ENCODE assay signal across 9 mouse cellular contexts in the genomic region with DNA sequence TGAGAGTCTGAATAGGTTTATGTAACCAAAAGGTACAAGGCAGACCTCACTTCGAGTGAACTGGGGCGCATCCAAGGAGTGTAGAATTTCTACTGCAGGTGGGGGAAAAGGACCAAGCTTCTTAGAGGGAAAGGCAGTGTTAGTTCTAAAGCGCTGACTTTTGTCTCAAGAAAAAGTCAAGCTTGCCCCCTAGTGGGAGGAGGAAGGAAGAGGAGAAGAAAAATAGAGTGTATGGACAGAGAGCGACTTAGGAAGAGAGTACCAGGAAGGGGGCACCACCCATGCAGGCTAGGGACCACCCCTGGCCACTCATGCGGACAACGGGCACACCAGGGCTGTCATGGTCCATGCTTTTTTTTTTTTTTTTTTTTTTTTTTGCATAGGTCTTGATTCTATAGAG. TPM values are rescaled to one million over a fixed set of nuclear protein-coding genes. Genes with fewer than 3 reads are reported as not detected.
DNase-seq lines count a peak whose midpoint lies in the region; ATAC-seq and TF ChIP-seq lines count a peak whose summit lies in the region.
"Had no signal": no experiment of that assay in that cellular context is flagged by ENCODE, and none has a peak within 500 bp of the region (broad histone marks: within the 10 kb centered on the region; RNA-seq: fewer than 3 reads in every experiment).

No protein-coding gene starts in this region.

- TF ChIP-seq CTCF in kidney, adult 2 months (conservative IDR thresholded peaks at IDR 0.05; ENCODE audit: insufficient read depth, insufficient read length, low read depth, low read length): peak; percentile 42
- TF ChIP-seq CTCF in ES-Bruce4 (IDR thresholded peaks at IDR 0.05; ENCODE audit: low read depth, low read length): peak; percentile 18
- peak; percentile 21; the same call in 1 of the 2 replicates for TF ChIP-seq CTCF in lung, adult 2 months (IDR thresholded peaks at IDR 0.05; ENCODE audit: insufficient read depth, low read length)

- no peak overlapping the region for H3K27ac ChIP-seq in kidney, adult 2 months (ENCODE audit: insufficient read depth, low read depth, low read length)
- H3K27ac ChIP-seq in kidney, embryonic 15.5 days: no peak overlapping the region
- H3K27ac ChIP-seq in ES-Bruce4 (ENCODE audit: insufficient read depth, low read length): no peak overlapping the region
- H3K27ac ChIP-seq in intestine, embryonic 15.5 days: no peak overlapping the region
- H3K27ac ChIP-seq: lung, embryonic 15.5 days had no signal

- no peak for TF ChIP-seq EP300 in ES-Bruce4 (IDR thresholded peaks at IDR 0.05; ENCODE audit: insufficient read depth, low read depth, low read length)

- no peaks in the 10 kb centered on the region for H3K9me3 ChIP-seq in kidney, embryonic 15.5 days (replicated peaks)
- H3K9me3 ChIP-seq in ES-Bruce4 (replicated peaks; ENCODE audit: control insufficient read depth, insufficient read depth, low read length, poor library complexity, severe bottlenecking): no peaks in the 10 kb centered on the region
- H3K9me3 ChIP-seq in intestine, embryonic 15.5 days: no peaks in the 10 kb centered on the region
- H3K9me3 ChIP-seq: lung, embryonic 15.5 days had no signal

- H3K4me2 ChIP-seq in kidney, embryonic 15.5 days: no peak overlapping the region
- H3K4me2 ChIP-seq in intestine, embryonic 15.5 days (replicated peaks): no peak overlapping the region
- H3K4me2 ChIP-seq: lung, embryonic 15.5 days had no signal

- no peak overlapping the region for H3K4me3 ChIP-seq in kidney, adult 2 months (ENCODE audit: insufficient read depth, low read depth, low read length)
- H3K4me3 ChIP-seq in kidney, embryonic 15.5 days (replicated peaks): no peak overlapping the region
- no peak overlapping the region for H3K4me3 ChIP-seq in ES-Bruce4 (ENCODE audit: low read depth, low read length)
- no peak overlapping the region for H3K4me3 ChIP-seq in lung, adult 2 months (replicated peaks; ENCODE audit: extremely low read depth, low read depth, low read length)
- H3K4me3 ChIP-seq in intestine, embryonic 15.5 days (replicated peaks): no peak overlapping the region
- H3K4me3 ChIP-seq: lung, embryonic 15.5 days had no signal

- peaks cover 5% of the 10 kb centered on the region; the same call in 1 of the 2 replicates for H3K4me1 ChIP-seq in kidney, adult 2 months (ENCODE audit: control insufficient read depth, insufficient read depth, low read length)
- H3K4me1 ChIP-seq in kidney, embryonic 15.5 days: peaks cover 28% of the 10 kb centered on the region
- no peaks in the 10 kb centered on the region for H3K4me1 ChIP-seq in ES-Bruce4 (ENCODE audit: control insufficient read depth, insufficient read depth, low read length)
- H3K4me1 ChIP-seq in lung, adult 2 months (ENCODE audit: control insufficient read depth, insufficient read depth, low read length): no peaks in the 10 kb centered on the region
- peaks cover 19% of the 10 kb centered on the region for H3K4me1 ChIP-seq in intestine, embryonic 15.5 days (replicated peaks)
- H3K4me1 ChIP-seq: lung, embryonic 15.5 days had no signal

- no peaks in the 10 kb centered on the region for H3K27me3 ChIP-seq in kidney, adult 2 months (replicated peaks; ENCODE audit: control insufficient read depth, insufficient read depth, low read length)
- H3K27me3 ChIP-seq in kidney, embryonic 15.5 days: no peaks in the 10 kb centered on the region
- 0 out of 2 replicates have a peak, but pooled peaks cover 2% of the 10 kb centered on the region for H3K27me3 ChIP-seq in ES-Bruce4 (ENCODE audit: control insufficient read depth, insufficient read depth, low read length, poor library complexity, severe bottlenecking)
- H3K27me3 ChIP-seq in intestine, embryonic 15.5 days (replicated peaks): no peaks in the 10 kb centered on the region

- peak; percentile 82 for DNase-seq in kidney, adult 2 months
- peak; percentile 36 for DNase-seq in T-cell, adult 2 months (ENCODE audit: low spot score)
- peak; percentile 46 for DNase-seq in embryo, embryonic 9.5 days (ENCODE audit: extremely low spot score)
- DNase-seq in lung, adult 2 months: peak; percentile 20
- no peak for DNase-seq in gastrocnemius, postnatal 4 days (ENCODE audit: low spot score in 2 of 2)

- no peak for TF ChIP-seq POLR2A in kidney, adult 2 months (IDR thresholded peaks at IDR 0.05; ENCODE audit: low read depth, low read length)
- no peak for TF ChIP-seq POLR2A in ES-Bruce4 (IDR thresholded peaks at IDR 0.05; ENCODE audit: insufficient read depth, low read length)
- TF ChIP-seq POLR2A in lung, adult 2 months (IDR thresholded peaks at IDR 0.05; ENCODE audit: borderline replicate concordance, extremely low read depth, low read depth, low read length): no peak

- ATAC-seq in kidney, embryonic 15.5 days (replicated peaks; ENCODE audit: low FRiP score): no peak
- ATAC-seq in intestine, embryonic 15.5 days: no peak

- H3K9ac ChIP-seq in kidney, embryonic 15.5 days: no peak overlapping the region
- no peak overlapping the region for H3K9ac ChIP-seq in ES-Bruce4 (ENCODE audit: low read depth, poor library complexity, severe bottlenecking)
- H3K9ac ChIP-seq in intestine, embryonic 15.5 days: no peak overlapping the region
- H3K9ac ChIP-seq: lung, embryonic 15.5 days had no signal

- H3K36me3 ChIP-seq in kidney, adult 2 months (ENCODE audit: control insufficient read depth, insufficient read depth, low read length): no peaks in the 10 kb centered on the region
- H3K36me3 ChIP-seq in kidney, embryonic 15.5 days: peaks cover 21% of the 10 kb centered on the region; the same call in 1 of the 2 replicates
- H3K36me3 ChIP-seq in ES-Bruce4 (ENCODE audit: control insufficient read depth, insufficient read depth, low read length, poor library complexity, severe bottlenecking): no peaks in the 10 kb centered on the region
- 0 out of 2 replicates have a peak, but pooled peaks cover 3% of the 10 kb centered on the region for H3K36me3 ChIP-seq in intestine, embryonic 15.5 days
- H3K36me3 ChIP-seq: lung, embryonic 15.5 days had no signal

- 11% methylated on average over 6 of the region's 6 CpGs for WGBS in kidney, adult 2 months
- 17% methylated on average over 6 of the region's 6 CpGs for WGBS in kidney, embryonic 15.5 days
- WGBS in lung, adult 2 months: 27% methylated on average over 6 of the region's 6 CpGs
- WGBS in intestine, embryonic 15.5 days: 23% methylated on average over 6 of the region's 6 CpGs

RNA-seq across cellular contexts. Expression of a gene that starts 14.6 kb away (rescaled TPM):
- polyA plus RNA-seq in kidney, adult 2 months (2012; rRNA removed): 13.0 and 15.2 TPM in 2 replicates
- 47.1 and 53.2 TPM in 2 replicates for polyA plus RNA-seq in kidney, embryonic 15.5 days (2015; fragmentation: Nextera tagmentation; extraction: Ambion mirVana)
- polyA plus RNA-seq in ES-Bruce4 (2011; ENCODE audit: insufficient read depth, insufficient read length, low read depth, missing spikeins): 8.7 and 13.0 TPM in 2 replicates
- 22.9 and 25.6 TPM in 2 replicates for polyA plus RNA-seq in lung, adult 2 months (2012; rRNA removed)
- 35.9 and 42.1 TPM in 2 replicates for polyA plus RNA-seq in intestine, embryonic 15.5 days (2015; fragmentation: Nextera tagmentation; extraction: Ambion mirVana)
- total RNA-seq in gastrocnemius, postnatal 4 days (2021): 10 to 100 TPM; 65.2 to 67.1 TPM

RNA-seq across cellular contexts. Expression of a gene that starts 26.4 kb away (rescaled TPM):
- polyA plus RNA-seq in kidney, adult 2 months (2012; rRNA removed): 46.7 and 56.8 TPM in 2 replicates
- polyA plus RNA-seq in kidney, embryonic 15.5 days (2015; fragmentation: Nextera tagmentation; extraction: Ambion mirVana): 1.4 and 1.9 TPM in 2 replicates
- polyA plus RNA-seq in ES-Bruce4 (2011; ENCODE audit: insufficient read depth, insufficient read length, low read depth, missing spikeins): 0.41 TPM in 1 of 2 replicates, not detected in the other
- polyA plus RNA-seq in lung, adult 2 months (2012; rRNA removed): 1.3 and 1.4 TPM in 2 replicates
- polyA plus RNA-seq in intestine, embryonic 15.5 days (2015; fragmentation: Nextera tagmentation; extraction: Ambion mirVana): 0.72 and 1.4 TPM in 2 replicates
- total RNA-seq in gastrocnemius, postnatal 4 days (2021): 1 to 10 TPM in 1 of 2 experiments, under 1 TPM in 1; 0.83 to 1.1 TPM

RNA-seq across cellular contexts. Expression of a gene that starts 45.6 kb away (rescaled TPM):
- 17.9 and 23.4 TPM in 2 replicates for polyA plus RNA-seq in kidney, adult 2 months (2012; rRNA removed)
- 36.6 and 44.5 TPM in 2 replicates for polyA plus RNA-seq in kidney, embryonic 15.5 days (2015; fragmentation: Nextera tagmentation; extraction: Ambion mirVana)
- 16.6 and 25.5 TPM in 2 replicates for polyA plus RNA-seq in ES-Bruce4 (2011; ENCODE audit: insufficient read depth, insufficient read length, low read depth, missing spikeins)
- polyA plus RNA-seq in lung, adult 2 months (2012; rRNA removed): 25.9 and 30.0 TPM in 2 replicates
- 41.8 and 44.8 TPM in 2 replicates for polyA plus RNA-seq in intestine, embryonic 15.5 days (2015; fragmentation: Nextera tagmentation; extraction: Ambion mirVana)
- total RNA-seq in gastrocnemius, postnatal 4 days (2021): 10 to 100 TPM; 37.1 to 40.3 TPM

Comparison
In these comparisons a context has a peak if more than half of its experiments do, and no peak if none do; other contexts are left out.
1. RNA of a gene that starts 26.4 kb away (polyA plus RNA-seq): 46.7 to 56.8 TPM in kidney, adult 2 months; 1.4 to 1.9 TPM in kidney, embryonic 15.5 days, 1.3 to 1.4 TPM in lung, adult 2 months, 0.72 to 1.4 TPM in intestine, embryonic 15.5 days and 0.41 TPM in ES-Bruce4; every median in the first group is over 10 times any median in the second.
2. DNase-seq: peak in kidney, adult 2 months (single experiment), T-cell, adult 2 months (single experiment), embryo, embryonic 9.5 days (single experiment) and lung, adult 2 months (single experiment); none in gastrocnemius, postnatal 4 days (0 of 2).
3. Peak in every context shown above with its lines, with median percentiles within 50 percentile points of each other: CTCF ChIP-seq.